Mouse (Mus musculus): ENCODE data around the gene Psmd8.
"Not testable (repeated sequence)": the region's sequence is repeated elsewhere in the genome, so short reads cannot be mapped to it uniquely, and the experiment has no call there.

The Psmd8 gene

DNA sequence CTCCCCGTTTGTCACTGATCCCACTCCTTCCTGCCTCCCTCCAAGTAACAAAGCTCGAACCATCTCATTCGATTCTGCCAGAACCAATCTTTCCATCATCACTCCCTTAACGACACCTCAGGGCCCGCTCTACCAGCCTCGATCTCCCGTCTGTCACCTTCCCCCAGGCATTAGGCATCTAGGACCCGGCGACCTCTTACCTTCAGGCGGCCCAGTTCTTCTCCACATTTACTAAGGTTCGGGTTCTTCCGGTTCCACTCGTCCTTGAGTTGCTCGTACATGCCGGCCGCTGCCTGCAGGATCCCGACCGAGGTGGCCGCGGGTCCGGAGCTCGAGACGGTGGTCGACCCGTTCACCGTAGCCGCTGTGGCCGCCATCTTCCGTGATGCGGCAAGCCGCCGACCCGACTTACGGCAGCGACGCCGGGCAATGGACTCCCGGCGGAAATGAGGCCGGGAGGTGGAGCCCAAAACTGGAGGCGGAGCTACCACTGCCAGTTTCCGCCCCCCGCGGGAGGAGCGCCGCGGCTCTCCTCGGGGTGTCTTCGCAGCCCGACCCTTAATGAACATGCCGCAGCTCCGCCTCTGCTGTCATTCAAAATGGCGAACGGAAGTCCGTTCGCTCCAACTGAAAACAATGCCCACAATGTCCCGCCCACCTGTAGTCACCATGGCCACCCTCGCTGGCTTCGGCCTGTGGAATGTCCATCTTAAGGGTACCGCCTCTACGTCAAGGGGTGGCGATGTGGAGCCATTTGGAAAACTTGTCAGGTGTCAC lies at the start of gene Psmd8:
Gene Psmd8 (minus strand): TSS at position 625 of the 777 bp plus-strand sequence.
- DNase-seq (ENCODE audit: extremely low read depth, low read depth): peak; percentile 94

DNA sequence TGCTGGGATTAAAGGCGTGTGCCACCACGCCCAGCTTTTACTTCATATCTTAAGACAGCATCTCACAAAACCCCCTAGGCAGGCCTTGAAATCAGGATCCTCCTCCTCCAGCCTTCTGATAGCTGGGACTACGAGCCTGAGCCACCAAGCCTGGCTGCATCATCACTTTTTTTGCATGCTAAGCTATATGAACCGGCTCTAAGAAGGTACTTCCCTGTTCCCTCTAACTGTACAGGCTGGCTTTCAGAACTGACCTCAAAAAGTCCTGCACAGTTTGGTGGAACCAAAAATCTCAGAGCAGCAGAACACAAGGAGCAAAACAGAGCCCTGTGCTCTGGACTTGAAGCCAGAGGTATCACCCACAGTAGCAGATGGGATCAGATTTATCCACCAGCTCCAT lies 47.7 kb upstream of the Psmd8 start:
- no peak for DNase-seq (ENCODE audit: extremely low read depth, low read depth)

GRCm38 (mm10) chr7:29225520-29225919 lies 45.0 kb upstream of the Psmd8 start:
- DNase-seq (ENCODE audit: extremely low read depth, low read depth): no peak

- no peak for DNase-seq (ENCODE audit: extremely low read depth, low read depth)
Measured at GRCm38 (mm10) chr7:29224756-29225394, 44.4 kb upstream of the Psmd8 start.

DNA sequence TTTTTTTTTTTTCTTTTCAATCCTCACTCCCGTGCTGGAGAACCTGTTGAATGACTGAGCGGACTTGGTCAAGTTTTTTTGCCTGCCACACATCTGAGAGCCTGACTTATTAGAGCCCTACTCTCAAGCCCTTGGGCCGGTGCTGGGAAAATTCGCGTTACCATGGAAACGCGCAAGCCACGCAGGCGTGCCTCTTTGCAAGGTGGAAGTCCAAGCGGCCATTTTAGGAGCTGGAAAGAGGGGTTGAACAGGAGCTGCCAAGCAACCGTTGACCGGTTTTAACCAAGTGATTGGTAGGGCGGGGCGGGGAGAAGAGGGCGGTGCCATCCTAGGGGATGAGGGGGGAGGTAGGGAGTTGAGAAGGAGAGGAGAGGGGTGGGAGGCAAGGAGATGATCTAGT lies 34.3 kb upstream of the Psmd8 start:
- no peak for DNase-seq (ENCODE audit: extremely low read depth, low read depth)

GRCm38 (mm10) chr7:29214236-29214635 lies 33.7 kb upstream of the Psmd8 start:
- DNase-seq (ENCODE audit: extremely low read depth, low read depth): no peak

GRCm38 (mm10) chr7:29213675-29214082 lies 33.2 kb upstream of the Psmd8 start, which contains the start of gene Catsperg1:
Gene Catsperg1 (minus strand): TSS chr7:29214035.
- DNase-seq (ENCODE audit: extremely low read depth, low read depth): no peak

DNA sequence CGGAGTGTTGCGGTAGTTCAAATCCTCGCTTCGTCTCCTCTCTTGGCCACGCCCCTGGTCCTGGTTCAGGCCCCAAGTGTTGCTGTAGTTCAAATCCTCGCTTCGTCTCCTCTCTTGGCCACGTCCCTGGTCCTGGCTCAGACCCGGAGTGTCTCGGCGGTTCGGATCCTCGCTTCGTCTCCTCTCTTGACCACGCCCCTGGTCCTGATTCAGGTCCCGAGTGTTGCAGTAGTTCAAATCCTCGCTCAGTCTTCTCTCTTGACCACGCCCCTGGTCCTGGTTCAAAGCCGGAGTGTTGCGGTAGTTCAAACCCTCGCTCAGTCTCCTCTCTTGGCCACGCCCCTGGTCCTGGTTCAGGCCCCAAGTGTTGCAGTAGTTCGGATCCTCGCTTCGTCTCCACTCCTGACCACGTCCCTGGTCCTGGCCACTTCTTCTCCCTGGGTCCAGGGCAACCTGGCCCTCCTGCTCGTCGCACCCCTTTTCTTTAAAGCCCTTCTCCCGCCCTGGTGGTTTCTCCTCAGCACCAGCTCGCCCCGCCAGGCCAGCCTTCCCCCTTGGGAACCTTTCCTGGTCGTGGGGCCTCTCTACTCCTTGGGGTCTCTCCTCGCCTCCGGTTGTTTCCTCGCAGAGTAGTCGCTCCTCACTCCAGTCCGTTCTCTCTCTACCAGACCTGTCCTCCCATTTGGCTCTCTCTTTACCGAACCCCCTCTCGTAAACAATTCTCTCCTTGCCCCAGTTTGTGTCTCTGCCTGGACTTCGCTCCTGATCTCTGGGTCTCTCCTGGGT lies 32.5 kb upstream of the Psmd8 start:
- not testable (repeated sequence) for DNase-seq (ENCODE audit: extremely low read depth, low read depth)

GRCm38 (mm10) chr7:29212199-29212765 lies 31.8 kb upstream of the Psmd8 start:
- DNase-seq (ENCODE audit: extremely low read depth, low read depth): peak; percentile 91

- peak; percentile 83 for DNase-seq (ENCODE audit: extremely low read depth, low read depth)
Measured at GRCm38 (mm10) chr7:29211415-29212198, 31.1 kb upstream of the Psmd8 start.

DNA sequence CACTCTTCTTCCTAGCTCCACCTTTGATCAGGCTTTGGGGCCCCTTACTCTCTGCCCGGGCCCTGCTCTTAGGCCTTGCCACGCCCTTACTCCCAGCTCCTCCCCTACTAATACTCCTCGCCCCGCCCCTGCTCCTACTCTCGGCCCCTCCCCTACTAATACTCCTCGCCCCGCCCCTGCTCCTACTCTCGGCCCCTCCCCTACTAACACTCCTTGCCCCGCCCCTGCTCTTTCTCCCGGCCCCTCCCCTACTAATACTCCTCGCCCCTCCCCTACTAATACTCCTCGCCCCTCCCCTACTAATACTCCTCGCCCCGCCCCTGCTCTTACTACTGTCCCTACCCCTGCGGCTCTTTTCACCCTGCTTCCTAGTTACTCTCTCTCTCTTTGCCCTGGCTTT lies 30.5 kb upstream of the Psmd8 start:
- not testable (repeated sequence) for DNase-seq (ENCODE audit: extremely low read depth, low read depth)

DNA sequence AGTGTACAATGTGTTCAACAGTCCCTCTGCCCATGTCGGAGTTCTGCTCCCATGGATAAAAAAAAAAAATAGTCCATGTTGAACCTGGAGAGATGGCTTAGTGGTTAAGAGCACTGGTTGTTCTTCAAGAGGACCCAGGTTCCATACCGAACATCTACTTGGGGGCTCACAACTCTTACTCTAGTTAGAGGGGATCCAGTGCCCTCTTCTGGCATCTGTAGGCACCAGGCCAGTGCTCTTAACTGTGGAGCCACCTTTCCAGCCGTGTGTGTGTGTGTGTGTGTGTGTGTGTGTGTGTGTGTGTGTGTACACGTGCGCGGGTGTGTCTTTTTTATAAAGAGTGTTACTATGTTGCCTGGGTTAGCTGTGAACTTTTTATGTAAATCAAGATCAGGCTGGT lies 22.1 kb upstream of the Psmd8 start:
- no peak for DNase-seq (ENCODE audit: extremely low read depth, low read depth)

- not testable (repeated sequence) for DNase-seq (ENCODE audit: extremely low read depth, low read depth)
Measured at GRCm38 (mm10) chr7:29194230-29194629, 13.7 kb upstream of the Psmd8 start.

GRCm38 (mm10) chr7:29181323-29181722 lies 822 bp upstream of the Psmd8 start:
- not testable (repeated sequence) for DNase-seq (ENCODE audit: extremely low read depth, low read depth)

DNA sequence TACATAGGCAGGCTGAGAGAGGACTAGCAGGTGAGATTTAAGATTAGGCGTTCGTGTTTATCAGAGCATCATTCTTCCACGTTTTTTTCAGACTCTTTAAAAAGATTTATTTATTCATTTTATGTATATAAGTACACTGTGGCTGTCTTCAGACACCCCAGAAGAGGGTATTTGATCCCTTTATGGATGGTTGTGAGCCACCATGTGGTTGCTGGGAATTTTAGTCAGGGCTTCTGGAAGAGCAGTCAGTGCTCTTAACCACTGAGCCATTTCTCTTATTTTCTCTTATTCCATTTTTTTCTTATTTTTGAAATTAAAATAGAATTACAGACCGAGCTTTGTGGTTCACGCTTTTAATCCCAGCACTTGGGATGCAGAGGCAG lies 344 bp upstream of the Psmd8 start:
- DNase-seq (ENCODE audit: extremely low read depth, low read depth): no peak

- peak; percentile 41 for DNase-seq (ENCODE audit: extremely low read depth, low read depth)
Measured at GRCm38 (mm10) chr7:29179323-29179722, 1.2 kb downstream of the Psmd8 start.

- DNase-seq (ENCODE audit: extremely low read depth, low read depth): no peak
Measured at GRCm38 (mm10) chr7:29178106-29178505, 2.4 kb downstream of the Psmd8 start.

DNA sequence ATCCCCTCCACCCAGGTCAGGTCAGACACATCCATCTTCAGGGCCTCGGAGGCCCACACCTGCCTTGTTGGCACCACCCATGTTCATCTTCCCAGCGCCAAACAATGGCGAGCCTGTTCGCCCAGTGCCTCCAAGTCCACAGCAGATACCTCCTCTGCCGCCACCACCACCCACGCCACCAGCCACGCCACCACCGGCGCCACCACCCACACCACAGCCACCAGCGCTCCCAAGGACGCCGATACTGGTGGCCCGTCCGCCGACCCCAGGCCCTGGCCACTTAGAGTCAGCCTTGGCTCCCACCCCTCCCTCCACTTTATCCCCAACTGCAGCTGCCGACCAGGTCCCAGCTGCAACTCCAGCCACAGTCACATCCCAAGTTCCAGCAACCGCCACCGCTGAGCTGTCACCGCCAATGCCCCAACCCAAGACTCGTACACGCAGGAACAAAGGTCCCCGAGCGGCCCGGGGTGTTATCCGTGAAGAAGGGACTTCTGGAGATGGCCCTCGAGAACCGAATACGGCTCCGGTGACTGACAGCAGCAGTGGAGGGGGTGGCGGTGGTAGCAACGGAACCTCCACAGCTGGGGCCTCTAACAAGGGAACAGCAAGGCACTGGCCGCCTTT lies 8.0 kb downstream of the Psmd8 start:
- no peak for DNase-seq (ENCODE audit: extremely low read depth, low read depth)

GRCm38 (mm10) chr7:29171562-29172097 lies 8.9 kb downstream of the Psmd8 start:
- DNase-seq (ENCODE audit: extremely low read depth, low read depth): no peak

Measured in MEL-GATA-1-ER (cell line).